Mouse (Mus musculus) layer of hippocampus, postnatal 36 days (tissue): Measurements from ENCODE around the gene Os9. TPM values are rescaled to one million over a fixed set of nuclear protein-coding genes. Genes with fewer than 3 reads are reported as not detected.
A peak's percentile ranks its signal among the peaks of the same experiment; 100 is the strongest.
"Not testable (repeated sequence)": the region's sequence is repeated elsewhere in the genome, so short reads cannot be mapped to it uniquely, and the experiment has no call there.

Experiments used
- DNase-seq, 2 experiments: peaks; one replicate each; pipeline ENCODE4 v3.0.0; 2022
- total RNA-seq, 2 experiments: library from RNA; stranded (reverse); gene quantifications; 2 replicates each; pipeline ENCODE4 v1.2.3; 2021

Gene Os9
- total RNA-seq: 10 to 100 TPM; 97.5 to 99.3 TPM

- peak; percentile 94 for DNase-seq
These were observed at the start of gene Os9 for GRCm38 (mm10) chr10:127121066-127121477. Gene Os9 (minus strand): TSS chr10:127121131.

GRCm38 (mm10) chr10:127170002-127170401, 49.1 kb upstream of the Os9 start:
- DNase-seq: peak; percentile 16 to 23

GRCm38 (mm10) chr10:127167614-127168192, 46.8 kb upstream of the Os9 start:
- peak in 1 of 2 experiments; percentile 11 for DNase-seq

- DNase-seq: peak in 1 of 2 experiments; percentile 9
These were observed 46.1 kb upstream of the Os9 start for GRCm38 (mm10) chr10:127166771-127167613.

- DNase-seq: no peak
These were observed 45.4 kb upstream of the Os9 start for GRCm38 (mm10) chr10:127166404-127166715.

GRCm38 (mm10) chr10:127165654-127166403, 44.9 kb upstream of the Os9 start:
- DNase-seq: peak in 1 of 2 experiments; percentile 53

- no peak for DNase-seq
These were observed 44.4 kb upstream of the Os9 start for GRCm38 (mm10) chr10:127165354-127165653.

- peak; percentile 79 to 83 for DNase-seq
These were observed 43.9 kb upstream of the Os9 start, which contains the start of gene B4galnt1 for GRCm38 (mm10) chr10:127164631-127165353. Gene B4galnt1 (plus strand): TSS chr10:127165225.

GRCm38 (mm10) chr10:127164190-127164589, 43.3 kb upstream of the Os9 start:
- DNase-seq: no peak

- DNase-seq: not testable (repeated sequence)
These were observed 41.9 kb upstream of the Os9 start for GRCm38 (mm10) chr10:127162771-127163261.

- DNase-seq: no peak
These were observed 39.8 kb upstream of the Os9 start for GRCm38 (mm10) chr10:127160728-127161127.

GRCm38 (mm10) chr10:127160081-127160480, 39.1 kb upstream of the Os9 start:
- DNase-seq: peak in 1 of 2 experiments; percentile 9

GRCm38 (mm10) chr10:127158471-127158870, 37.5 kb upstream of the Os9 start:
- no peak for DNase-seq

GRCm38 (mm10) chr10:127156511-127156910, 35.6 kb upstream of the Os9 start:
- no peak for DNase-seq

GRCm38 (mm10) chr10:127156089-127156488, 35.2 kb upstream of the Os9 start:
- DNase-seq: no peak

- DNase-seq: no peak
These were observed 33.7 kb upstream of the Os9 start for GRCm38 (mm10) chr10:127154652-127155051.

- DNase-seq: no peak
These were observed 33.3 kb upstream of the Os9 start for GRCm38 (mm10) chr10:127154241-127154640.

- no peak for DNase-seq
These were observed 32.4 kb upstream of the Os9 start for GRCm38 (mm10) chr10:127153323-127153722.

- not testable (repeated sequence) for DNase-seq
These were observed 31.6 kb upstream of the Os9 start for GRCm38 (mm10) chr10:127152556-127152955.

- not testable (repeated sequence) for DNase-seq
These were observed 30.3 kb upstream of the Os9 start for GRCm38 (mm10) chr10:127151233-127151632.

GRCm38 (mm10) chr10:127150471-127150872, 29.5 kb upstream of the Os9 start:
- DNase-seq: no peak

- DNase-seq: no peak
These were observed 26.2 kb upstream of the Os9 start for GRCm38 (mm10) chr10:127147135-127147534.
